ENCODE assay signal across 7 mouse cellular contexts in genomic region chr1:136139990-136140640, GRCm38 (mm10). TPM values are rescaled to one million over a fixed set of nuclear protein-coding genes. Genes with fewer than 3 reads are reported as not detected.
DNase-seq lines count a peak whose midpoint lies in the region; ATAC-seq and TF ChIP-seq lines count a peak whose summit lies in the region.

No protein-coding gene starts in this region.

- no peak for TF ChIP-seq CTCF in cortical plate, adult 2 months (IDR thresholded peaks at IDR 0.05; ENCODE audit: extremely low read depth, insufficient read depth, low read length)

- peak; percentile 58; the same call in 1 of the 2 replicates for TF ChIP-seq POLR2A in cortical plate, adult 2 months (IDR thresholded peaks at IDR 0.05; ENCODE audit: extremely low read depth, insufficient read depth, low read length)

- peak; percentile 91 to 96 for DNase-seq in adrenal gland, adult (ENCODE audit: inconsistent age in 2 of 2, low spot score in 1 of 2)
- DNase-seq in gastrocnemius, postnatal 10 days = peak; percentile 54
- DNase-seq in induced T-regulatory cell, adult 2 months (ENCODE audit: low read depth) = peak; percentile 98
- DNase-seq in left cerebral cortex, postnatal 10 days (ENCODE audit: extremely low spot score in 1 of 2, low spot score in 2 of 2) = peak; percentile 84 to 88
- peak; percentile 87 for DNase-seq in right cerebral cortex, postnatal 25 days

- peak overlapping the region; percentile 98 for H3K27ac ChIP-seq in cortical plate, adult 2 months (ENCODE audit: insufficient read depth, low read length)

- peak; percentile 75 for ATAC-seq in megakaryocyte progenitor cell, adult 5-6 weeks (replicated peaks; ENCODE audit: poor library complexity)

- intact Hi-C loops in left cerebral cortex, postnatal 10 days (cut with DNase I) = no loop called here

- H3K4me1 ChIP-seq in cortical plate, adult 2 months (ENCODE audit: control insufficient read depth, insufficient read depth, low read length) = peaks cover 37% of the 10 kb centered on the region

- H3K4me3 ChIP-seq in cortical plate, adult 2 months (ENCODE audit: insufficient read depth, low read length) = peak overlapping the region; percentile 45

RNA-seq across cellular contexts. Expression of gene Kif21b, which starts 8.9 kb away (rescaled TPM):
- 42.5 and 44.4 TPM in 2 replicates for polyA plus RNA-seq in cortical plate, adult 2 months (2012; rRNA removed)
- total RNA-seq in gastrocnemius, postnatal 10 days (2021) = 1 to 10 TPM; 1.1 to 2.0 TPM
- 100 to 1,000 TPM; 329 to 393 TPM for total RNA-seq in left cerebral cortex, postnatal 10 days (2021)
- total RNA-seq in megakaryocyte progenitor cell, adult 5-6 weeks (2015) = 7.7 and 8.6 TPM in 2 replicates
- total RNA-seq in megakaryocyte progenitor cell, adult 5-6 weeks (2017) = 8.0 and 10.3 TPM in 2 replicates

Comparison
In these comparisons a context has a peak if more than half of its experiments do, and no peak if none do; other contexts are left out.
1. Peak in every context shown above with its lines: DNase-seq, ATAC-seq, H3K4me3 ChIP-seq and H3K27ac ChIP-seq.
2. RNA of gene Kif21b, which starts 8.9 kb away (total RNA-seq): 329 to 393 TPM in left cerebral cortex, postnatal 10 days; 7.7 to 10.3 TPM in megakaryocyte progenitor cell, adult 5-6 weeks and 1.1 to 2.0 TPM in gastrocnemius, postnatal 10 days; every median in the first group is over 10 times any median in the second.